Mouse (Mus musculus): ENCODE data around the gene Kif18a.
A peak's percentile ranks its signal among the peaks of the same experiment; 100 is the strongest.

Gene Kif18a

DNA sequence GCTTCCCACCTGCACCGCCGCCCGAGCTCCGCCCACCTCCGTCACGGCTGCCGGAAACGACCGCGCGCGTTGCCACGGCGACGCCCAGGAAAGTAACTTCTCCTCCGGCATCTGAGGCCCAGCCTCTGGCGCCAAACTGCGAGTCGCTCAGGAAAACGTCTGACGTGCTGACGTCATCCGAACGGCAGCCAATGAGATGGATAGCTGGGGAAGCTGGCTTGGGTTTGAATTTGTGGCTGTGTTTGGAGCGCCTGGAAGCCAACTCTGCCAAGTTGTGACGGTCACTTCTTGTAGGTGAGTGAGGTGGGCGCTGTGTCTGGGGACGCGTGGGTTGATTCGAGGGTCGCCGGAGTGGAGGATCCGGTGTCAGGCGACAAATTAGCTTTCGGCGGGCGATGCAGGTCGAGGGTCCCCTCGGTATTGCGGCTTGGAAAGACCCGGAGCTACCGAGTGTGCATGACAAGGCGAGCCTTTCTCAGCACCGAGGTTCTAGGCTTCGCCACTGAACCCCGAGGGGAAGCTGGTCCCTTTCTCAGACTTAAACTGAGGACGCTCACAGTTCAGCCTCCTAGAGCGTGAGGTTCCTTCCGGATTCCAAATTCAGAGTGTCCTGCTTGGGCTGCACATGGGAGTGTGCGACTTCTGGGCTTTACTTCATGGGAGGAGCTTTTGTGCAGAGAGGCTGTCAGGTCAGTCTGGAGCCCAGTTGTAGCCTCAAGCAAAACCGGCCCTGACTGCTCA is at the start of gene Kif18a, which contains the start of gene Mettl15:
Gene Kif18a (plus strand): TSS at position 139 of the 741 bp plus-strand sequence.
Gene Mettl15 (minus strand): TSS at position 149 of the 741 bp plus-strand sequence.
- DNase-seq (ENCODE audit: low read depth, low spot score): peak; percentile 96

DNA sequence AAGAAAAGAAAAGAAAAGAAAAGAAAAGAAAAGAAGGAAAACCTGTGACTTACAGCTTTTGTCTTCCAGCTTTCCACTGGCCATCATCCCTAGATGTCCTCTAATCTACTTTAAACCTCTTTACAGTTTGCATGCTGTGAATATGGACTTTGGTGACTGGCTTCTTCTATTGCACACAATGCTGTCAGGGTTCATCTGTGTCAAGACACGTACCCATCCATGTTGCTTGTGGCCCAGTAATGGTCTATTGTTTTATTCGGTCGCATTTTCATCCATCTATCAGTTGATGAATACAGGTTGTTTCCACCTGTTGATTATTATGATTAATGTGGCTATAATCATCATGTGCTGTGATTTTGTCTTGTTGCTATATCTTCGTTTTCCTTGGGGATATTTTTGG is 46.7 kb upstream of the Kif18a start:
- no peak for DNase-seq (ENCODE audit: low read depth, low spot score)

DNA sequence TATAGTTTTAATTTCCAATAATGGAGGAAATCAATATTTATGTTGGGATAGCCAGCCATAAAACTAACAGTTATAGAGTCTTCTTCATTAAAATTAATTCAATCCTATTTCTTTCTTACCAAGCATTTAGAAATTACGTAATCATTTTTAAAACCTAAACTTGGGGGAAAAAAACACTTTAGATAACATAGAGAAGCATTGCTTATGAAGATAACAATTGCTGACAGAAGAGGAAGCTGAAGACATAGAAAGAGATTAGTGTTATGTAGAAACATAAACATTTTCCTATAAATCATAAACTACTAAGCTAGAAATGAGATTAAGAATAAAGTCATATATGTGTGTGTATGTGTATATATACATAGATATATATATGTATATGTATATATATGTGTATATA is 44.8 kb upstream of the Kif18a start:
- no peak for DNase-seq (ENCODE audit: low read depth, low spot score)

DNA sequence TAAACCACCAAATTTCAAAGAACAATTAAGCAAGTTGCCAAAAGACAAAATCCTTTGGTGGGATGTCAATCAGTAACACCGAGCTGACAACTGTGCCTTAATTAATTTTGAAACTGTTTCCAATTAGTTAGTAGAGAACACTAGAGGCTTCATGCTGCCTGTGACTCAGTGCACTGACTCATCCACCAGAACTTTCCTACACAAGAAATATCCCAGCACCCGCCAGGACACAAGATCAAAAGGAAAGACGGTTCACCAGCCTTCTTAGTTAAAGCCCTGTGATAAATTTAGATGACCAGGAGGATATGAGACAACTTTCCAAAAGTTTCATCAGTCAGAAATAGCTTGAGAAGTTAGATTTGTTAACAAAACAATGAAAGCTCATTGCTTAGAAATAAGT is 38.6 kb upstream of the Kif18a start:
- no peak for DNase-seq (ENCODE audit: low read depth, low spot score)

DNA sequence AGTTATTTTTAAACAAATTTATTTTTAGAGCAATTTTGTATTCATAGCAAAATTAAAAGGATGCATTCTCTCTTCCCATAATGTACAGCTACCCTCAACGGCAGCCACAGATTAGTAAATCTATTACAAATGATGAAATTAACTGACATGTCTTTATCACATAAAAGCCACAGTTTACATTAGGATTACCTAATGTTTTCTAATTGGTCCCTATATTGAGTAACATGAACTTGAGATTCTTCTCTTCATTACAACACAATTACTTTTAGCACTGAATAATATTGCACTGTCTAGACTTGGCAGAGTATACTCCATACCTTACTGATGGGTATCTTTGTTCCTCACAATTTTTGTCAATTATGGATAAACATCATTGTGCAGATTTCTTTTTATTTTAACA is 17.8 kb upstream of the Kif18a start:
- DNase-seq (ENCODE audit: low read depth, low spot score): no peak

DNA sequence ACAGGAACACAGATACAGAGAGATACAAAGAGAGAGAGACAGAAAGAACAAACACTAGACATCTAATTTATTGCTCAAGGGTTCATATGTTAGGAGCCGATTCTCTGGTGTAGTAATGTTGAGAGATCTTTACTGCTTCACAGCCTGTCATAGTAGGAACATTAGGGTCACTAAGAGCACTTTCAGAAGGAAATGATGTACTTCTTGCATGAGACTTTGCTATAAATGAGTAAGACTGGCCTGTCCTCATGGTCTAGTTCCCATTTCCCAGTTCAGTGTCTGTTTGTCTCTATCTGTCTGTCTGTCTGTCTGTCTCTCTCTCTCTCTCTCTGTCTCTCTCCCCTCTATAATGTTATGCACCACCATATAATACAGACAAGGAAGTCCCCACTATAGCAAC is 7.4 kb upstream of the Kif18a start:
- no peak for DNase-seq (ENCODE audit: low read depth, low spot score)

DNA sequence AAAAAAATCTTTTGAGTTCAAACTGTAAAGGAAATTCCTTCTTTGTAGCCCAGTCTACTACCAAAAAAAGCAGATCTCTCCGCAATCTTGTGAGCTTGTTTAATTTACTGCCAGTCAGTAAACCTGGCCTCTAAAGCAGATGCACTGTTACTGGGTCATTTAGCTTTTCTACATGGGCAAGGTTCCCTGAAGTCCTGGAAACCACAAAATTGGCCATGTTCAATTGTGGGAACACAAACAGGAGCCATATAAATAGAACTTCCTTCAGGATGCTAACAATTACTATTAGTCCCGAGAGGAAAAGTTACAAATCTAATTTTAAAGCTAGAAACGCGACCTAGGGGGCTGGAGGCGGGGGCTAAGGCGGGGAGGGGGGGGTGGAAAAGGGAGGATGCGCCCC is 2.9 kb upstream of the Kif18a start:
- peak; percentile 1 for DNase-seq (ENCODE audit: low read depth, low spot score)

DNA sequence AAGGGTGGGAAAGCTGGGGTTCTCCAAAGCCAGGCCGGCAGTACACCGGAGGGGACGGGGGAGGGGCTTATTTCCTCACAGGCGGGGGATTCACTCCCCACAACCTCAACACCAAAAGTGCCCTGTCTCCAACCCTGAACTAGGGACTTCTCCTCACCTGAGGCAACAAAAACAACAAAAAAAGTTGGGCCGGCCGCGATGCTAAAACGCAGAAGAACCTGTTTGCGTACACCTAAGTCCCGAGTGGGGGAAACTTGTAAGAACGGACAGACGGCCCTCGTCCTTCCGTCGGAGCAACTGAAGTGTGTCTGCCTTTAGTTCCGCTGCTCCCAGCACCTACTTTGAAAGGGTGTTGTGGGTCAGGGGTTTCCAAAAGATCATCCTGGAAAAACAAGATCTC is 2.5 kb upstream of the Kif18a start:
- DNase-seq (ENCODE audit: low read depth, low spot score): peak; percentile 28

DNA sequence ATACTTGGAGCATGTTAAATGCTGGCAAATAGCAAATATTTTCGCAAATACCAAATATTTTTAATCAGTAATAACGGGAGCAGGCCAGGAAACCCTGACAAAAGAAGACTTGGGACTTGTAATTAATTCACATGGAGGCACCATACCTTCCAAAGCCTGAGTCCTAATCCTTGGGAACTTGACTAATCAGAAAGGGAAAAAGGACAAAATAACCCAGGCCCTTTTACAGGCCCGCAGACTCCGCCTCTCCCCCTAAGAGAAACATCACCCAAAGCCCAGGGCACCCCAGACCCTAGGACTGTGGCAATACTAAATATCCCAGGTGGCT is 302 bp upstream of the Kif18a start:
- DNase-seq (ENCODE audit: low read depth, low spot score): no peak

DNA sequence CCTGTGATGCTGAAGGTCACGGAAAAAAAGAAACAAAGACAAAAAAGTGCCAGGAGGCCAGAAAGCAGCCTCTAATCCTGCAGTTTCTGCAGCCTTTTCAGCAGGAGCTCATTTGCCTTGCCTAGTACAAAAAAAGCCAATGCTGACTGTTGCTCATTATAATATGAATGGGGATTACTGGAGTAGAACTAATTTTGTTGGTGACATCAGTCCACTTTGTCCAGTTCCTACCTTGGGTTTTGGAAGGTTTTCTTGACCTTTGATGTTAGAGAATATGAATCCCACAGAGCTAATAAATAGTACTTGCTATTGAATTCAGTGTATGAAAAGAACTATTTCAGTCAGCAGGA is 778 bp downstream of the Kif18a start:
- no peak for DNase-seq (ENCODE audit: low read depth, low spot score)

DNA sequence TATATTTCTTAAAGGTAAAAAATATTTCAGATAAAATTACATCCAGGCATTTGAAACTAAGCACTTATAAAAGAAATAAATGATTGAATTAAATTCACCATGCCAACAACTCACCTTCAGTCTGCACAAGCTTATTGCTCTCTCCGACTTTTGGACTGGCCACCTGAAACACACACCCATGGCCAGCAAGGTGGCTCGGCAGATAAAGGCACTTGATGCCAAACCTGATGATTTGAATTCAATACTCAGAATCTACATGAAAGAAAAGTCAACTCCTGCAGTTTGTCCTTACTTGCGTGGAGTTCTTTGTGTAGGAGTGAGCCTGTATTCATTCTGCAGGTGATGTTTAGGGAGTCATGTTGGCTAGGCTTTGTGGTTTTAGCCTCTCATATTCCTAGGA is 3.6 kb downstream of the Kif18a start:
- DNase-seq (ENCODE audit: low read depth, low spot score): no peak

DNA sequence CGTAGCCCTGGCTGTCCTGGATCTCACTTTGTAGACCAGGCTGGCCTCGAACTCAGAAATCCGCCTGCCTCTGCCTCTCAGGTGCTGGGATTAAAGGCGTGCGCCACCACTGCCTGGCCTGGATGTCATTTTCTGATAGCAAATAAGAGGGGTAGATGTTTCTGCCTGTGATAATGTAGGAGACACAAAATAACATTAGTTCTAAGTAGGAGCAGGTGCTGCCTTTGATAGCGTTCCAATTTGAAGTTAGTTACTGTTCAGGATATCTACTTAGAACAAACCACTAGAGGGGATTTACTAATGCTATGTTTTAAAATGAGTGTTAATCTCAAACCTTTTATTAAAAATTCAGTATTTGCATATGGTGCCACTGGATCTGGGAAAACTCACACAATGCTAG is 8.8 kb downstream of the Kif18a start:
- no peak for DNase-seq (ENCODE audit: low read depth, low spot score)

DNA sequence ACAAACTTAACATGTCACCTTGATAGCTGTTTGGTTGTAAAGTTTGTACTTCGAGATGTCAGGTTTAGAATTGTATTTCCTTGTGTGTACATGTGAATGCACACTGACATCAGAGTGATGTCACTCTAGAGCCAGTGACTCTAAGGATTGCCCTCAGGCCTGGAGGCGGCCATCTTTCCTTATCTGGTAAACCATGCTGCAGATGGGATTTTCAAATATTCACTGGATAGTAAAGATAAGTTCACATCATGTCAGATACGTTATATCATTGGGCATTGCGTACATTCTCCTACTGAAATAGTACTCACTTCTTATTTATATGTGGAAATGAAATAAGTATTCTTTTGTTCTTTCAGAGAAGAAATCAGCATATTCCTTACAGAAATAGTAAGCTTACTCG is 15.7 kb downstream of the Kif18a start:
- DNase-seq (ENCODE audit: low read depth, low spot score): no peak

DNA sequence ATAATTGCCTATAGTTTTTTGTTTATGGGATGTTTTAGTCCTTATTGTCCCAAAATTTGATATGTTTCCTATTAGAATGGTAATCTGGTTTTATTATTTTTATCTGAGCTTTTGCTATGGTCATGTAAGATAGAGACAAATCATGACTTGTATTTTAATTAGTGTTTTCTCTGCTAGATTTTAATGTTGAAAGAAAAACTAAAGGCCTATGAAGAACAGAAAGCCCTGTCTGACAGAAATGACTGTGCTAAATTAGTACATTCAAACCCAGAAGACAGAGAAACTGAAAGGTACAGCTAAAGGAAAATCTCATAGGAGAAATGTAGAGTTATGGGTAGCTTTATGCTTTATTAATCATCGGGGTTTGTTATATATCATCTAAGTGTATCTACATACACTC is 17.6 kb downstream of the Kif18a start:
- no peak for DNase-seq (ENCODE audit: low read depth, low spot score)

DNA sequence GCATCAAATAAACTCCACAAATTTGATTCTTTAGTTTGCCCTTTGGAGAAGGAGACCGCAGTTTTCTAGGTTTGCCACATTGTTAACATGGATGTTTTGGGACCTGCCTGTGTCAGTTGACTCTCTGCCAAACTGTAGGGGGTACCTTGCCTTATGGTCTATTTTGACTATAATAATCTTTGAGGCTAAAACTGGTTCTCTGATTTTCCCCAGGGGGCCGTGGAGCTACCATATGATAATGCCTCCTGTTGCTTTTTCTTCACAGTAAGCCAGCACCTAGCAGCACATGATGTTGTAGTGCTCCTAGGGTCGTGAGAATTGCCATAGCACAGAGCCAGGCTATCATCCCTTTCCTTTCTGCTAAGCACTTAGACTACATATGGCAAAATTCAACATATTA is 21.7 kb downstream of the Kif18a start:
- DNase-seq (ENCODE audit: low read depth, low spot score): no peak

DNA sequence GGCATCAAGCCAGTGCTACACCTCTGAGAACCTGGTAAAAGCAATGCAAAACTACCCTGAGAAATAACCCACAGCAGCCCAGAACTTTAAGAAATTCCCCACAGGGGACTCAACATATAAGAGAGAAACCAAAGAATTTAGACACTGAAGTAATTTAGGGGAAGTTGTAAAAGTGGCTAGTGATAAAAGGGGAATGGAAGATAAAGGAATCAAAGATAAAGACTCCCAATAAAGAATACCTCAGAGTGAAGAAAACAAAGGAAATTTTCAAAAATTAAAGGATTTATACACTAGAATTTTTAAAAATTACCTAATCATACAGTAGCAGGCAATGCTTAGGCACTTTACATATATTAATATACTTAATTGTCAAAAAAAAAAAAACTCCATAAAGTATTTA is 23.1 kb downstream of the Kif18a start:
- no peak for DNase-seq (ENCODE audit: low read depth, low spot score)

DNA sequence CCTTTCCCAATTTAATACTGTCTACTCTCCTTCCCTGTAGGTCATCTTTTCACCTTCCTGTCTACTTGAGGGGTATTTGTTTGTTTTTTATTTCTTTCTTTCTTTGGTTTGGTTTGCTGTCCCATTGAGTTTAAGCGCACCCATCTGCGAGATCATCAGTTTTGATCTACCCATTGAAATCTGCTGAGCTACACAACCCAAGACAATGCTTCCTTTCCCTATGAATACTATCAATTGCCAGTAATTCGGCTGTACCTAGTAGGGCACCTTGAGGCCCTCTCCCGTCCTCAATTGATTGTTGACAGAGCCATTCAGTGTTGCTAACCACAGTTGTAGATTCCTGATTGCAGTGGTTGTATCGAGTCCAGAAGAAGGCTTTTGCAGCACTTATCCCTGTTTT is 30.8 kb downstream of the Kif18a start:
- DNase-seq (ENCODE audit: low read depth, low spot score): no peak

DNA sequence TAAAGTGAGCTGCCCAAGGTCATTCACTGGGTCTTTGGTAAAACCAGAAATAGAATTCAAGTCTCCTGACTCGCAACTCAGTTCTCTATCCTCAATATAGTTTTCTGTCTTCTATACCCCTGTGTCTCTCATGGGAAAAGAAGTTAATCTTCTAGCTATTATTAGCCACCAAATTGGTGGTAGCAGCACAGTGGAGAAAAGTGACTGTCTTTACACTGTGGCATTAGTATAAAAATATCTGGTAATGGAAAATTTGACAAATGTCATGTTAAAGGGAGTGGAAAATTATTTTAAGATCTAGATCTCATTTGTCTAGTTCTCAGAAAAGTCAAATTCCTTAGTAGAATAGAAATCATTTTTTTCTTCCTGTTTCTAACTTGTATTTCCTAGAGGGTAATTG is 51.3 kb downstream of the Kif18a start:
- no peak for DNase-seq (ENCODE audit: low read depth, low spot score)

DNA sequence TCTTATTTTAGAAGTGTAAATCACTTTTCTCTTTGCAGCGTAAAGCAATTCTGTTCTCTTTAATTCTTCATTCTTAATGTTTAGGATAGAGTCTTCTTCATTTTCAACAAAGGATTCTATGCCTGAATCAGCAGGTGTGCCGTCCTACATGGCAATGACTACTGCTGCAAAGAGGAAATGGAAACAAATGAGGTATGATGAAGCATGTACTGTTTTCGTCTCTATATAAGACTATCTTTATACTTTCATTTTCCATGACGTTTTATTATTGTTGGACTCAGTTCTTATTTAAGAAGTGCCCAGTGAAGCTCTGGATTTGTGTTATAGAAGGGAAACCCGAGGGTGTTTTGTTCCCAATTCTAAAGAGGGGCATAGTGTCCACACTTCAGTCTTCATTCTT is 53.7 kb downstream of the Kif18a start:
- no peak for DNase-seq (ENCODE audit: low read depth, low spot score)

DNA sequence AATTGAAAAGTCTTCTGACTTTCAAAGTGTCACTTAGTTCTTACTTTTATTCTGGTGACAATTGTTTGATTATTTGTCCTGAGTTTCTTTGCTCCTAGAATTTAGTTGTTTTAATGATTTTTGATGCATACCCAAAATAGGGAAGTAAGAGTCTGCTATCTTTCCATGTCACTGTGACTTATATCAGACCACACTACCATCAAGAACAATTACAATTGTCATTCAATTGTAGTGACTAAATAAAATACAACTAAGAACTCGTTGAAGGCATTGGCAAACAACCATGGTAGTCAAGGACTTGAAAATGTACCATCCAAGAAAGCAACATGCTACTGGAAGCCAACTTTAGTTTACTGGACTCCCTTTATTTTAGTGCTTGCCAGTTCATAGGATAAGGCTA is 55.2 kb downstream of the Kif18a start:
- DNase-seq (ENCODE audit: low read depth, low spot score): no peak

DNA sequence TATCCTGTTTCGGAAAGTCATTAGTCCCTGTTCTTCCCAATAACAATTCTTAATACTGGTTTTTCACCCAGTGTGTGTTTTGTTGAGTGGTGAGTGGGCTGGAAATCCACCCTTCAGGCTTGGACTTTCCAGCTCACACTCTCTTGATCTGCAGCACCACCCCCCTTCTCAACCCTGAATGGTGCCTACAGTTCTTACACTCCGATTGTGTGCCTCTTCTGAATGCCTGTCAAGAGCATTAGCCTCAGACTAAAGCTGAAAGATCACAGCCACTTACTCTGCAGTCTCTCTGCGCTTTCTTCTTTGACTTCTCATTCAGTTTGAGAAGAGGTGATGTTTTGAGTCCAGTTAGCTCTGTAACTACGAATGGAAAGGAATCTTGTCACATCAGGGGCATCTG is 64.8 kb downstream of the Kif18a start:
- no peak for DNase-seq (ENCODE audit: low read depth, low spot score)

DNA sequence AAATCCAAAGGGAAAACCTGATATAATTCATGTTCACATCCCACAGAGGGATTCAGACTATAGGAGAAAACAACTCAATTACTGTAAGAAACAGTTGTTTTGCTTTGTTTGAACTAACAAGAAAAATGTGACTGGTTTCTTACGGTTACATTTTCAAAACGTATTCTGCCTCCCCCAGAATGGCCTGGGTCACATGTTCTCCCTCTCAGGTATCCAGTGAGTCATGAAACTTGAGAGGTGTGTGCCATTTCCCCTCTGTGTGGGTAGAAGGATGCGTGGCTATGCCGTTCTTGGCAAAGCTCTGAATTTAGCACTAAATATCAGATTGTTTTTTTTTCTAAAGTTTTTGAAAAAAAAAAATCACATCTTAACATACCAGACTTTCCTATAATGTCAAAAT is 68.2 kb downstream of the Kif18a start:
- DNase-seq (ENCODE audit: low read depth, low spot score): no peak

DNA sequence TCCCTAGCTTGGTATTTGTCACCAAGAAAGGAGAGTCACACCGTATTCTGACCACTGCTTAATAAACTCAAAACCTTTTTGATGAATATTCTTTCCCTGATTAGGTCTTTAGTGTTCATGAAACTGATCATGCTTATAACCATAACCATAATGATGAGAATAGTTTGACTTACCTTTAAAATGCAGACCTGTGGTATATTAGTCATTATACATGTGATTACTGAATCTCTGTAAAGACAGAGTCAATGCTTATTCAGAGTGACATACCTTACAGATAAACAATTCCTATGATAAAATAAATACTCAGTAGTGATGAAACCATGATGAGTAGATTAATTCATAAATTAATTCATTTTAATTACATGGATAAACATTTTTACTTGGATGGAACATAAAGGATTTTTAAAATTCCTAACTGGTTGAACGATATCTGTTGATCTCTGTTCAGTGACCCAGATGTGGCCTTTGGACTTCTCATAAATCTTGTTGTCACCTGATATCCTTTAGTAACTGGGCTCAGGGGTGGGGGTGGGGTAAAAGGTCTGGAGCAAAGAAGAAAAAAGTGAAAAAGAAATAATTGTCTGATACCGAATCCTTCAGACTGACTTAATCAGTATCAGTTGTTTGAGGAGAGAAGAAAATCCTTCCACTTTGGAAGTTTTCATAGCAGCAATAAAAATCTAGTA is 78.1 kb downstream of the Kif18a start:
- DNase-seq (ENCODE audit: low read depth, low spot score): no peak

DNA sequence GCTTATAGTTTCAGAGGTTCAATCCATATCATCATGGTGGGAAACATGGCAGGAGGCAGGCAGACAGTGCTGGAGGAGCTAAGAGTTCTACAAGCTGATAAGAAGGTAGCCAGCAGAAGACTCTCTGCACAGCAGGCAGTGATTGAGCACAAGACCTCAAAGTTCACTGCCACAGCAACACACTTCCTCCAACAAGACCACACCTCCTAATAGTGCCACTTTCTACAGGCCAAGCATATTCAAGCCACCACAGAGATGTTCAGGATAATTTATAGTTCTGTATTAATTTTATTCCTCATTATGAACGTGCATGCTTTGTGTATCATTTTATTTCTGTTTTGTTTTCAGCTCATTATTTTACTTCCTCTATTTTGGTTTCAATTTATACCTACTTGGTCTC is 85.4 kb downstream of the Kif18a start:
- no peak for DNase-seq (ENCODE audit: low read depth, low spot score)
